Mouse (Mus musculus) liver, adult 2 months (tissue): ENCODE measurements around the gene Atp11b. TPM values are rescaled to one million over a fixed set of nuclear protein-coding genes. Genes with fewer than 3 reads are reported as not detected.

Source experiments
- DNase-seq: peaks from one replicate; pipeline ENCODE4 v3.0.0-alpha.2; 2011; ENCODE audit warnings: low read depth, low spot score; ENCODE audit errors: extremely low read depth
- H3K27ac ChIP-seq: fragments of 200-500 bp; replicated peaks from 2 replicates; pipeline ENCODE4 v1.5.1; 2012; ENCODE audit warnings: low read depth, mild to moderate bottlenecking, control low read depth, inconsistent platforms, low read length; ENCODE audit not compliant: insufficient read depth
- H3K27me3 ChIP-seq: fragments of 200-500 bp; 2 replicates; pipeline ENCODE4 v1.6.1; 2012; ENCODE audit warnings: mild to moderate bottlenecking, moderate library complexity, low read length, inconsistent platforms; ENCODE audit not compliant: control insufficient read depth, insufficient read depth
- H3K36me3 ChIP-seq: fragments of 200-500 bp; 2 replicates; pipeline ENCODE4 v1.6.1; 2012; ENCODE audit warnings: low read length, inconsistent platforms; ENCODE audit not compliant: control insufficient read depth, insufficient read depth
- H3K4me1 ChIP-seq: fragments of 200-500 bp; 2 replicates; pipeline ENCODE4 v1.6.1; 2011; ENCODE audit warnings: low read length; ENCODE audit not compliant: control insufficient read depth, insufficient read depth
- H3K4me3 ChIP-seq: fragments of 200-500 bp; 2 replicates; pipeline ENCODE4 v1.5.1; 2011; ENCODE audit warnings: low read depth, mild to moderate bottlenecking, control low read depth, low read length, moderate library complexity; ENCODE audit not compliant: insufficient read depth
- H3K79me2 ChIP-seq: fragments of 200-500 bp; 2 replicates; pipeline ENCODE4 v1.6.1; 2012; ENCODE audit warnings: inconsistent platforms, mild to moderate bottlenecking, low read length, moderate library complexity; ENCODE audit not compliant: control insufficient read depth, insufficient read depth
- H3K9ac ChIP-seq: fragments of 200-500 bp; 2 replicates; pipeline ENCODE4 v1.6.1; 2012; ENCODE audit warnings: low read depth, mild to moderate bottlenecking, control low read depth, inconsistent platforms, low read length
- CTCF ChIP-seq: fragments of 200-500 bp; IDR thresholded peaks from 2 replicates; pipeline ENCODE4 v1.5.1; 2011; ENCODE audit warnings: low read depth, low read length, control low read depth
- POLR2A ChIP-seq: fragments of 200-500 bp; IDR thresholded peaks from 2 replicates; pipeline ENCODE4 v1.6.1; 2011; ENCODE audit warnings: low read length, control low read depth; ENCODE audit not compliant: insufficient read depth; ENCODE audit errors: extremely low read depth
- WGBS: fragments of 180-500 bp; shearing (Covaris S2); methylation state at CpG from one replicate; pipeline ENCODE4 v1.1.7; 2018; 5-methylcytosine and 5-hydroxymethylcytosine counted together
- polyA plus RNA-seq: library from polyadenylated mRNA; depleted of rRNA; stranded (reverse); fragments of >200 nt; gene quantifications from 2 replicates; pipeline ENCODE4 v1.2.3, GENCODE M21; 2012; rRNA removed
- total RNA-seq: library from RNA; depleted of rRNA; stranded (reverse); fragments of >200 nt; gene quantifications from 2 replicates; pipeline ENCODE4 v1.2.3, GENCODE M21; 2014; rRNA removed

Gene Atp11b
- total RNA-seq (34.0 and 38.9 TPM in 2 replicates), polyA plus RNA-seq (8.2 and 9.7 TPM in 2 replicates)

- peak within 1 kb of the TSS; percentile 86 for H3K27ac ChIP-seq
- 1% methylated on average over 109 of the region's 114 CpGs for WGBS
- peak within 1 kb of the TSS; percentile 95 for H3K9ac ChIP-seq
- H3K36me3 ChIP-seq = no peaks in the 10 kb centered on the region
- no peaks in the 10 kb centered on the region for H3K27me3 ChIP-seq
- peaks cover 7% of the 10 kb centered on the region for H3K4me1 ChIP-seq
- TF ChIP-seq POLR2A (peak; percentile 92), CTCF (no peak)
- peak within 1 kb of the TSS; percentile 84 for H3K4me3 ChIP-seq
- DNase-seq = peak; percentile 72
- H3K79me2 ChIP-seq = peaks cover 9% of the 10 kb centered on the region; the same call in 1 of the 2 replicates
Measured at GRCm38 (mm10) chr3:35753825-35754767, at the start of gene Atp11b. Gene Atp11b, plus strand, starts transcription at chr3:35754106.

GRCm38 (mm10) chr3:35704328-35704613, 49.6 kb upstream of the Atp11b start:
- H3K79me2 ChIP-seq = no peaks in the 10 kb centered on the region
- H3K27ac ChIP-seq = no peak overlapping the region
- TF ChIP-seq CTCF (no peak), POLR2A (no peak)
- no peaks in the 10 kb centered on the region for H3K4me1 ChIP-seq
- H3K27me3 ChIP-seq = no peaks in the 10 kb centered on the region
- no peaks in the 10 kb centered on the region for H3K36me3 ChIP-seq
- DNase-seq = no peak
- 63% methylated on average over 4 of the region's 4 CpGs for WGBS
- H3K9ac ChIP-seq = no peak overlapping the region
- no peak overlapping the region for H3K4me3 ChIP-seq

DNA sequence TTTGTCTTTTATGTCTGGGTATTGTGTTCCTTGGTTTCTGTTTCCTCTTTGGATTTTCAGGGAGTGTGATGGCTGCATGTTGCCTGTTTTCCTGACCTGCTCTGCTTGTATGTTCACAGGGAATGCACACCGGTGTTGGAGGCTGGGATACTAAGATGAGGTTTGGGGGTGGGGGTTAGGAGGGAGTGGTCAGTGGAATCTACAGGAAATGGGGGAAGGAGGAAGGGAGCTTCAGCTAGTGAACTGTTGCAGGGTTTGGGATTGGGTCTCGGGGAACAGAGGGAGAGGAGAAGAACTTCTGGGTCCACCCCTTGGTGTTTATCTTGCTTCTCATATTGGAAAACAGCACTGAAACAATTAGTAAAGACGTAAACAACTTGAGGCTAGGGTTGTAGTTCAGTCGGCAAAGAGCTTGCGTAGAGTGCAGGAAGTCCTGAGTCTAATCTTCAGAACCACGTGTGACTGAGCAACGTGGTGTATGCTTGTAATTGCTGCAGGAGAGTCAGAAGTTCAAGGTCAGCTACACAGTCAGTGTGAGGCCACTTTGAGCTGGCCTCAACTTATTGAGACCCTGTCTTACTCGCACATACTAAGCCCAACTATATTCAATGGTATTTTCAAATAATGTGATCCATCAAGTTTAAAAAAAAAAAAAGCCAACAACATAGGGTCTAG, 34.2 kb upstream of the Atp11b start:
- no peak overlapping the region for H3K27ac ChIP-seq
- WGBS = 59% methylated on average over 8 of the region's 8 CpGs
- H3K4me1 ChIP-seq = no peaks in the 10 kb centered on the region
- no peak for DNase-seq
- no peaks in the 10 kb centered on the region for H3K36me3 ChIP-seq
- no peaks in the 10 kb centered on the region for H3K27me3 ChIP-seq
- no peak for TF ChIP-seq POLR2A
- TF ChIP-seq CTCF = no peak
- no peak overlapping the region for H3K4me3 ChIP-seq
- no peak overlapping the region for H3K9ac ChIP-seq
- H3K79me2 ChIP-seq = no peaks in the 10 kb centered on the region

- 56% methylated on average over 3 of the region's 3 CpGs for WGBS
Measured at GRCm38 (mm10) chr3:35720801-35721200, 33.1 kb upstream of the Atp11b start.

DNA sequence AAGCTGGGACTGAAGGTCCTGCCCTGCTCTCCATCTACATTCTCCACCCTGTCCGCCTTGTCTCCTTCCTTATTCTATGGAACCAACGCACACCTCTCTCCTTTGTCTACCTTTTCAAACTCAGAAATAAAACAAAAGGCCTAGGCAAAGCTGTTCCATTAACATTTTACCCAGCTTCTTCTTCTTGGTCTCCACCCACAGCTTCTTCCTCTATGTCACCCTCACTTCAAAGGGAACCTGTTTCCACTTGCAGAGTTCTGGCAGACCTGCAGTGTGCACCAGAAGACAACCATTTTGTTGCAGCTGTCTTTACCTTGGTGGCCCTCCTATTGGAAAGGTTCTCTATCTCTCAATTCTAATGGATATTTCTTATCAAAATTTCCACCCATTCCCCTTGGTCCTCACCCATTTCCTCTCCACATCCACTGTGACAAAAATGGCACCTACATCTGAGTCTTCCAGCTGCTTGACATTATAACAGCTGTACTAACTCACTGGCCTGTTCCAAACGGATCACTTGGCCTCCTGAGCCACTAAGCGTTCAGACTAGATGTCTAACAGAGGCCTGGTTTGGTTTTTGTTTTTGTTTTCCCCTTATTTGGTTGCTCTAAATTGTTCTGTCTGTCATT, 32.0 kb upstream of the Atp11b start:
- DNase-seq = no peak
- 80% methylated on average over 4 of the region's 4 CpGs for WGBS
- Histone ChIP-seq H3K27ac (no peak overlapping the region), H3K4me3 (no peak overlapping the region), H3K4me1 (no peaks in the 10 kb centered on the region), H3K79me2 (no peaks in the 10 kb centered on the region), H3K9ac (no peak overlapping the region), H3K27me3 (no peaks in the 10 kb centered on the region), H3K36me3 (no peaks in the 10 kb centered on the region)
- no peak for TF ChIP-seq CTCF
- TF ChIP-seq POLR2A = no peak

More at GRCm38 (mm10) chr3:35720801-35721200, 33.1 kb upstream of the Atp11b start:
- Histone ChIP-seq H3K79me2 (no peaks in the 10 kb centered on the region), H3K9ac (no peak overlapping the region), H3K36me3 (no peaks in the 10 kb centered on the region), H3K27ac (no peak overlapping the region), H3K4me1 (no peaks in the 10 kb centered on the region), H3K4me3 (no peak overlapping the region), H3K27me3 (no peaks in the 10 kb centered on the region)
- no peak for DNase-seq
- TF ChIP-seq POLR2A (no peak), CTCF (no peak)
